Mouse (Mus musculus) heart, postnatal 25 days (tissue): ENCODE results near the gene Galns. TPM values are rescaled to one million over a fixed set of nuclear protein-coding genes. Genes with fewer than 3 reads are reported as not detected.
A peak's percentile ranks its signal among the peaks of the same experiment; 100 is the strongest.

Experiments used
- DNase-seq: peaks from one replicate; pipeline ENCODE4 v3.0.0; 2022; ENCODE audit warnings: low spot score
- intact Hi-C: fragments of 180-260 bp; cut with DNase I; formaldehyde crosslinking; loops from one replicate; pipeline ENCODE4 v1.15.1; 2025
- microRNA-seq: library from miRNA; unstranded; fragments of <30 nt; microRNA quantifications from one replicate; pipeline ENCODE4 v1.2.0, GENCODE M21; 2022
- total RNA-seq, 2 experiments: library from RNA; stranded (reverse); gene quantifications; 2 replicates each; pipeline ENCODE4 v1.2.3; 2021

The Galns gene
- total RNA-seq, 2 experiments from 2014 or later, result 2.9 to 3.4 TPM

DNA sequence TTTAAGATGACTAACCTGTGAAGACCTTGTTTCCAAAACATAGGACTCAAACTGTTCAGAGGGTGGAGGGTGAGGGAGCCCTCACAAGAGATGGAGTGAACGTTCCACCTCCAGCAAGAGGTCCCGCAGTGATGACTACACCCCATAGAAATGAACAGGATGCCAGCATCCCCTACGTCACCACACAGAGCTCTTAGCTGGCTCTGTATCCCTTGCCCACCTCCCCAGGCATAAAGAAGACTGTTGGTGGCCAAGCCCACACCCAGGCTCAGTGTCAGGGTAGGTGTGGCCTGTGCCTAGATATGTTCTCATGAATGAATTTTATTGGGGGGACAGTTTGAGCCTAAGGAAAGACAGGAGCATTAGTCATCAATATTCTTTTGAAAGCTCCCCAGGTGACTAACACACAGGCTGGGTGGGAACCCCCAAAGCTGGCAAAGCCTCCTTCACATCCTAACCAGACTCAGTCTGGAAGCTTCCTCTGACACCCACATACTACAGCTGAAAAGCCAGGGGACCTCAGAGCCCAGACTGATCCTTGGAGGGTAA, 62.3 kb downstream of the Galns start:
- DNase-seq, result no peak
- intact Hi-C loops, result no loop called here

- intact Hi-C loops, result no loop called here
- no peak for DNase-seq
These were observed 62.9 kb downstream of the Galns start for GRCm38 (mm10) chr8:122548331-122548730.

DNA sequence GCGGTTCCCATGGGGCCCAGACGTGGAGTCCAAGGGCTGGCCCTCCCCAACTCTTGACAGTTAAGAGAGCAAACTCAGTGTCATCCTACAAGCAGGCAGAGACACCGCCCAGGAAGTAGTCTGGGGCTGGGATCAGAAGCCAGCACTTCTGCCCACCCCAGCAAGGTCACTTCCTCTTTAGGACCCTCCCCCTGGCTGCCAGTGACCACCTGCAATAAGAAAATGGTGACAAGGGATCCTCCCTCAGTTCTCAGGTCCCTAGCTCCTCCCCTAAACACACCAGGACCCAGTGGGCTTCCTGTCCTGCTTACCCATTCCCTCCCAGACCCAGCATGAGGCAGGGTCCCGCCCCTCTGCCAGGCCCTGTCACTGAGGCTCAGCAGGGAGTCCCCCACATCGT, 63.4 kb downstream of the Galns start:
- no peak for DNase-seq
- intact Hi-C loops, result loop anchor here (2.0 kb wide), 1 partner anchor 21 kb away; no protein-coding TSS in a partner anchor

DNA sequence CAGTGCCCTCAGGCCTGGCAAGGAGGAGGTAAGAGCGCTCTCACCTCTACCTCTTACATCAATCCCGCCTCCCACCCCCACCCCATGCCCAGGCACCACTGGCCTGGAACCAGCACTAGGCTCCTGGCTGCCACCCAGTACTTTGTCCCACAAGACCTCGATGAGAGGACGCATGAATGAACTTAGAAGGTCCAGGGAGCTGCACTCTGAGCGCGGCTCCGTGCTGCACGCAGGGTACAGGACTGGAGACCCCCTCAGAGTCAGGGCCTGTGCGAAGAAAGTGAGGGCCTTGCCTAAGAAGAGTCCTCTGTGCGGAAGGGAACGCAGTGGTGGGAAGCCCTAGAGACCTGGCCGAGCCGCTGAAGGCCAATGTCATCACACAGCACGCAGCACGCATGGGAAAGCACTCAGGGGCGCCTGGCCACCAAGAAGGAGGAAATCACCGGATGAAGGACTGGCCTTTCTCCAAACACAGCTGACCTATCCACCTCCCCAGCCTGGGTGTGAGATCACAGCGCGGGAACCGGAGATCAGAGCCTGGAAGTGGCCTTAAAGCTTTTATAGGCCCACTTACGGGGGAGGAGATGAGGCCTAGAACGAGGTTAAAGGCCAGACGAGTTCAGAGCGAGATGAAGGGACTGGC, 64.3 kb downstream of the Galns start:
- intact Hi-C loops, result loop anchor here (2.0 kb wide), 1 partner anchor 20 kb away; no protein-coding TSS in a partner anchor
- DNase-seq, result peak; percentile 73

DNA sequence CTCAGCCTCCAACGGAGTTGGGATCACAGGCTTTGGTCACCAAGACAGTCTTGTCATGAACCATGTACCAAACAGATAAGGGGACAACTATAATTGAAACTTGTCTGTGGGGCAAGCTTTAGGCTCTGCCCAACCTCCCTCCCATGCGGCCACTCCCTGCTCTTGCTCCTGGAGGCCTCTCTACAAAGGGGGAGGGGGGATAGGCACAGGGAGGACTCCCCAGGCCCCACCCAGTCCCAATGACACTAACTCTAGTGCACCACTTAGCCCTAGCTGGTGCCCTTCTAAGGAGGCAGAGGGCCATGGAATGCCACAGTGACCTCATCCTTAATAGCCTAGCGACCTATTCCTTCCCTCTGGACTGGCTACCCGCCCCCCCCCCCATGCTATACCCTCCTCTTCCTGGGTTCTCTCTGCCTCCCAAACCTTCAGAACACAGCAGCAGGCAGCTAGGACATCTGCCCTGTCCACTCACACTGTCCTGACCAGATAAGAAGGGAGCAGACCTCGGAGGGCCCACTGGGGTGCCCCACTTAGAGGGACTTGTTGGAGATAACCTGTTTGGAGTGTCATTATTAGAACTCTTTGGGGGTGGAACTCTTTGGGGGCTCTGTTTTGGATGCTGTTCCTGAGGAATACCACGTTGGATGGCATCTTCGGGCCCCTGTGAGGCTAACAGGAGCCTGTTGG, 65.1 kb downstream of the Galns start:
- intact Hi-C loops, result loop anchor here (2.0 kb wide), 1 partner anchor 19 kb away; no protein-coding TSS in a partner anchor
- DNase-seq, result no peak

GRCm38 (mm10) chr8:122544138-122544537, 67.1 kb downstream of the Galns start:
- intact Hi-C loops, result no loop called here
- no peak for DNase-seq

DNA sequence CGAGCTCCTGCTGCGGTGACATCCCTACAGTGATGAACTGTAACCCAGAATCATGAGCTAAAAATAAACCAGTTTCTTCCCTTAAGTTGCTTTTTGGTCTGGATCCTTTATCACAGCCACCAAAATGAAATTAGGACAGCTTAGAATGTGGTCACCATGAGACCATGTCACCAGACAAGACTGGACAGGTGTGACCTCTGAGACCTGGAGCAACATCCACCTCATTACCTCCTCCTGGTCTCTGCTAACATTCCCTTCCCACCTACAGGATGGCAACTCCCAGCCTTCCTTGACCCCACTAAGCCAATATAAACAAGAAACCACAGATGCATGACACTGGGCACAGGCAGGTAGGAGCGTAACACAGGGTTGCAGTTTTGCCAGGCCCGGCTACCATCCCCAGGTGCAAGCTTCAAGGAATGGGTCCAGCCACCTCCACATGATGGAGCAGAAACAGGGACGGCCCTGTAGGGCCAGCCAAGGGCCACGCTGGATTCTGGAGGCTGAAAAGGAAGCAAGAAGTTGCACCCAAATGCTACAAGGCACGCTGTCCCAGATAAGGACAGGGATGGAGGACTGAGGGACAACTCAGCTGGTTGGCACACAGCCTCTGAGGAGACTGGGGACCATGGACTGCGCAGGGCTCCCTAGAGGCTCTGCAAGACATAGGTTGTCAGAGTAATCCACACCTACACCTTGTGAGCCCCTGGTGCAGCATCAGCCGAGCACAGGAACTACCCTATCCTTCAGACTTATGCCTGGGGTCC, 72.8 kb downstream of the Galns start:
- intact Hi-C loops, result no loop called here
- no peak for DNase-seq

DNA sequence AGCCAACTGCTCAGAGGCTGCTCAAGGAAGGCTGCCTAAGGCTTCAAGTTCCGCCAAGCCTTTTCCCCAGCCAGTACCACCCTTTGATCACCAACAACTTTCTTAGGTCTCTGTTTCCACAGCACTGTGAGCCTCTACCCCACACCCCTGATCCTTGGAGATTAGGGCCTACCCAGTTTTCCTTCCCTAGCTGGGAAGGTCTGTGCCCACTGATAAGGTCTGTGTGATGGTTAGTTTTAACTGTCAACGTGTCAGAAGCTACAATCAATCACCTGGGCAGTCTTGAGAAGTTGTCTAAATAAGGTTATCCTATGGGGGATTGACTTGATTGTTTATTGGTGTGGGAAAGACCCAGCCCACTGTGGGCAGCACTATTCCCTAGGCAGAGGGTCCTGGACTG, 73.5 kb downstream of the Galns start:
- no peak for DNase-seq
- intact Hi-C loops, result no loop called here

GRCm38 (mm10) chr8:122537033-122537432, 74.2 kb downstream of the Galns start:
- no peak for DNase-seq
- intact Hi-C loops, result no loop called here

- intact Hi-C loops, result no loop called here
- no peak for DNase-seq
These were observed 80.0 kb downstream of the Galns start for GRCm38 (mm10) chr8:122531312-122531711.

- intact Hi-C loops, result no loop called here
- no peak for DNase-seq
These were observed 82.1 kb downstream of the Galns start for GRCm38 (mm10) chr8:122529159-122529558.

Small RNA genes lying within 50 kb of the gene (microRNA-seq; reads per million reads assigned to microRNA genes)
- not detected for gene Mir6396

Other genes starting within 250 kb of the Galns start
- 10 to 100 TPM; 20.1 to 21.8 TPM for gene Zc3h18, start 234.9 kb downstream of the Galns start, total RNA-seq
- not detected for gene Il17c, start 189.4 kb downstream of the Galns start, total RNA-seq
- gene Cyba, start 178.5 kb downstream of the Galns start, total RNA-seq, result 10 to 100 TPM; 39.4 to 45.3 TPM
- gene Mvd, start 168.0 kb downstream of the Galns start, total RNA-seq, result 1 to 10 TPM; 5.3 to 5.7 TPM
- 1 to 10 TPM; 2.5 to 2.7 TPM for gene Snai3, start 150.7 kb downstream of the Galns start, total RNA-seq
- 10 to 100 TPM; 35.8 to 38.2 TPM for gene Rnf166, start 135.4 kb downstream of the Galns start, total RNA-seq
- gene Ctu2, start 135.3 kb downstream of the Galns start, total RNA-seq, result 10 to 100 TPM in 1 of 2 experiments, 1 to 10 TPM in 1; 7.3 to 11.4 TPM
- gene Piezo1, start 60.1 kb downstream of the Galns start, total RNA-seq, result 10 to 100 TPM; 17.2 to 19.1 TPM
- gene Cdt1, start 43.4 kb downstream of the Galns start, total RNA-seq, result 1 to 10 TPM; 2.7 to 3.2 TPM
- 10 to 100 TPM; 30.6 to 39.3 TPM for gene Aprt, start 34.6 kb downstream of the Galns start, total RNA-seq
- 10 to 100 TPM; 58.4 to 62.8 TPM for gene Trappc2l, start 177 bp upstream of the Galns start, total RNA-seq
- not detected for gene Pabpn1l, start 11.3 kb upstream of the Galns start, total RNA-seq
- gene Cbfa2t3, start 87.6 kb upstream of the Galns start, total RNA-seq, result 10 to 100 TPM; 18.5 to 25.3 TPM
- 10 to 100 TPM; 29.4 to 31.7 TPM for gene Acsf3, start 164.0 kb upstream of the Galns start, total RNA-seq
- not detected for gene Cdh15, start 236.5 kb upstream of the Galns start, total RNA-seq